Mouse (Mus musculus) gastrocnemius, adult 2 months (tissue): ENCODE measurements around the gene Slc16a4. TPM values are rescaled to one million over a fixed set of nuclear protein-coding genes. Genes with fewer than 3 reads are reported as not detected.

ENCODE experiments used
- DNase-seq: peaks from one replicate; pipeline ENCODE4 v3.0.0; 2022
- H3K27ac ChIP-seq: fragments of 200-600 bp; 2 replicates; pipeline ENCODE4 v1.8.1; 2022; ENCODE audit warnings: mild to moderate bottlenecking
- H3K4me3 ChIP-seq: fragments of 200-600 bp; 2 replicates; pipeline ENCODE4 v1.8.1; 2022; ENCODE audit warnings: mild to moderate bottlenecking, moderate library complexity
- CTCF ChIP-seq: fragments of 200-600 bp; IDR thresholded peaks from 2 replicates; pipeline ENCODE4 v1.8.1; 2022; ENCODE audit warnings: antibody characterized with exemption, mild to moderate bottlenecking, moderate library complexity
- intact Hi-C: fragments of 180-260 bp; cut with DNase I; formaldehyde crosslinking; loops from one replicate; pipeline ENCODE4 v1.15.1; 2025
- total RNA-seq, 2 experiments: library from RNA; stranded (reverse); gene quantifications; 2 replicates each; pipeline ENCODE4 v1.2.3; 2021

The Slc16a4 gene
- total RNA-seq, 2 experiments from 2014 or later, result 0.17 TPM; not detected in 1

GRCm38 (mm10) chr3:107351706-107352105 is 60.7 kb downstream of the Slc16a4 start:
- DNase-seq, result no peak
- Histone ChIP-seq H3K4me3 (no peak overlapping the region), H3K27ac (peak overlapping the region; percentile 40; the same call in 1 of the 2 replicates)
- TF ChIP-seq CTCF, result no peak
- intact Hi-C loops, result no loop called here

GRCm38 (mm10) chr3:107355618-107356260 is 64.7 kb downstream of the Slc16a4 start:
- Histone ChIP-seq H3K27ac (peak overlapping the region; percentile 90; the same call in 1 of the 2 replicates), H3K4me3 (no peak overlapping the region)
- TF ChIP-seq CTCF, result no peak
- intact Hi-C loops, result no loop called here
- DNase-seq, result no peak

GRCm38 (mm10) chr3:107356964-107357441 is 66.0 kb downstream of the Slc16a4 start:
- intact Hi-C loops, result loop anchor here (1.0 kb wide), 1 partner anchor 105 kb away; no protein-coding TSS in a partner anchor
- DNase-seq, result peak; percentile 92
- Histone ChIP-seq H3K27ac (peak overlapping the region; percentile 90), H3K4me3 (peak overlapping the region; percentile 50)
- TF ChIP-seq CTCF, result peak; percentile 76

- Histone ChIP-seq H3K4me3 (no peak overlapping the region), H3K27ac (peak overlapping the region; percentile 83)
- DNase-seq, result no peak
- intact Hi-C loops, result loop anchor here (1.0 kb wide), 1 partner anchor 105 kb away; no protein-coding TSS in a partner anchor
- TF ChIP-seq CTCF, result no peak
Measured at GRCm38 (mm10) chr3:107357700-107358234, 66.7 kb downstream of the Slc16a4 start.

- TF ChIP-seq CTCF, result no peak
- Histone ChIP-seq H3K27ac (peak overlapping the region; percentile 53; the same call in 1 of the 2 replicates), H3K4me3 (no peak overlapping the region)
- DNase-seq, result no peak
- intact Hi-C loops, result no loop called here
Measured at GRCm38 (mm10) chr3:107360341-107360740, 69.3 kb downstream of the Slc16a4 start.

Other genes starting within 250 kb of the Slc16a4 start
- 1 to 10 TPM in 1 of 2 experiments, under 1 TPM in 1; 0.73 to 1.2 TPM for gene Kcna2, start 190.1 kb upstream of the Slc16a4 start, total RNA-seq
- under 1 TPM in 1 of 2 experiments, not detected in 1; 0.11 TPM for gene Kcna10, start 108.2 kb upstream of the Slc16a4 start, total RNA-seq
- not detected for gene Cym, start 69.5 kb upstream of the Slc16a4 start, total RNA-seq
- gene A630076J17Rik, start 60.6 kb upstream of the Slc16a4 start, total RNA-seq, result not detected
- not detected for gene Prok1, start 51.5 kb upstream of the Slc16a4 start, total RNA-seq
- gene Lamtor5, start 12.4 kb upstream of the Slc16a4 start, total RNA-seq, result 10 to 100 TPM; 57.8 to 64.8 TPM
- 10 to 100 TPM; 22.3 TPM for gene Rbm15, start 42.4 kb downstream of the Slc16a4 start, total RNA-seq
- gene Kcnc4, start 168.3 kb downstream of the Slc16a4 start, total RNA-seq, result 10 to 100 TPM; 51.9 to 72.3 TPM
- gene Slc6a17, start 226.8 kb downstream of the Slc16a4 start, total RNA-seq, result under 1 TPM; 0.28 to 0.81 TPM